Comparison of ENCODE assay signal across 11 mouse cellular contexts in the genomic region with DNA sequence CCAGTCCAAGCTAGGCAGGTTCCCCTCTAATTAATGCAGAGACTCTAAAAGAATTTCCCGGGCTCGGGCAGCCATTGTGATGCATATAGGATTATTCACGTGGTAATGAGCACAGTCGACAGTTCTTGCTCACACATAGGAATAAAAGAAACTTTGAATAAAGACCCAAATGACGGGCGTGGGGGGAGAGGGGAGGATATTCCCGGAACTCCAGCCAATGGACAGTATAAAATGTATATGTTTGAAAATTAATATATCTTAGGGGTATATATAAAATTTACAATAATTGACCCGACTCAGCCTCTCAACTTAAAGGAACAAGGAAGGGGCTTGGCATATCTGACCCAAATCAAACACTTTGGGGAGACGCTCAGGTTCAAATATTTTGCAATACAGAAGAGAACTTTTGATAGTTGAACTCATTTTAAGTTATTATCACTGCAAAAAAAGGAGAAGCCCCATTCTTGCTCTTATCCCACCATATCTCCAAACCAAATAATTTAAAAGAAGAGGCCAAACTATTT. TPM values are rescaled to one million over a fixed set of nuclear protein-coding genes. Genes with fewer than 3 reads are reported as not detected.
A peak's percentile ranks its signal among the peaks of the same experiment; 100 is the strongest.
DNase-seq lines count a peak whose midpoint lies in the region; ATAC-seq and TF ChIP-seq lines count a peak whose summit lies in the region.
"Had no signal": no experiment of that assay in that cellular context is flagged by ENCODE, and none has a peak within 500 bp of the region (broad histone marks: within the 10 kb centered on the region; RNA-seq: fewer than 3 reads in every experiment).

No protein-coding gene starts in this region.

- peak; percentile 45 for DNase-seq in limb, embryonic 11.5 days (ENCODE audit: low spot score)
- no peak for DNase-seq in limb, embryonic 10.5 days (ENCODE audit: low spot score)
- DNase-seq in heart, adult 18-20 months, result no peak
- DNase-seq in liver, postnatal 0 days, result no peak
- DNase-seq in frontal cortex, postnatal 25 days (ENCODE audit: low spot score in 2 of 2), result no peak
- DNase-seq: B cell, adult 2 months; cerebellum, adult 11 months; kidney, postnatal 36 days had no signal

- H3K27ac ChIP-seq in limb, embryonic 11.5 days (replicated peaks; ENCODE audit: low read depth, low read length), result no peak overlapping the region
- no peak overlapping the region for H3K27ac ChIP-seq in limb, embryonic 10.5 days
- H3K27ac ChIP-seq in forebrain, embryonic 15.5 days (replicated peaks), result peak overlapping the region; percentile 97
- H3K27ac ChIP-seq in midbrain, embryonic 15.5 days, result peak overlapping the region; percentile 66
- no peak overlapping the region for H3K27ac ChIP-seq in liver, postnatal 0 days (ENCODE audit: low read depth)

- WGBS in limb, embryonic 11.5 days, result 3% methylated on average over 9 of the region's 9 CpGs
- 2% methylated on average over 9 of the region's 9 CpGs for WGBS in limb, embryonic 10.5 days
- 3% methylated on average over 9 of the region's 9 CpGs for WGBS in forebrain, embryonic 15.5 days
- WGBS in midbrain, embryonic 15.5 days, result 7% methylated on average over 9 of the region's 9 CpGs
- 2% methylated on average over 9 of the region's 9 CpGs for WGBS in liver, postnatal 0 days (ENCODE audit: insufficient replicate concordance)

- H3K9ac ChIP-seq in limb, embryonic 11.5 days (ENCODE audit: low read length), result no peak overlapping the region
- peak overlapping the region; percentile 52 for H3K9ac ChIP-seq in forebrain, embryonic 15.5 days (replicated peaks)
- H3K9ac ChIP-seq in midbrain, embryonic 15.5 days, result 0 out of 2 replicates have a peak overlapping the region, but pooled peaks have one; percentile 9
- H3K9ac ChIP-seq in liver, postnatal 0 days (replicated peaks), result no peak overlapping the region

- TF ChIP-seq EP300 in liver, postnatal 0 days (IDR thresholded peaks at IDR 0.05; ENCODE audit: low read depth), result no peak

- H3K9me3 ChIP-seq in limb, embryonic 11.5 days (ENCODE audit: control insufficient read depth, low read length), result no peaks in the 10 kb centered on the region
- H3K9me3 ChIP-seq in limb, embryonic 10.5 days (replicated peaks), result no peaks in the 10 kb centered on the region
- no peaks in the 10 kb centered on the region for H3K9me3 ChIP-seq in forebrain, embryonic 15.5 days
- H3K9me3 ChIP-seq in midbrain, embryonic 15.5 days, result no peaks in the 10 kb centered on the region
- no peaks in the 10 kb centered on the region for H3K9me3 ChIP-seq in liver, postnatal 0 days (ENCODE audit: low read length)

- TF ChIP-seq CTCF in liver, postnatal 0 days (IDR thresholded peaks at IDR 0.05; ENCODE audit: low read depth), result no peak

- H3K4me1 ChIP-seq in limb, embryonic 11.5 days (ENCODE audit: control insufficient read depth, insufficient read depth, low read length), result peaks cover 11% of the 10 kb centered on the region
- H3K4me1 ChIP-seq in limb, embryonic 10.5 days, result peaks cover 24% of the 10 kb centered on the region
- peaks cover 50% of the 10 kb centered on the region for H3K4me1 ChIP-seq in forebrain, embryonic 15.5 days
- peaks cover 29% of the 10 kb centered on the region for H3K4me1 ChIP-seq in midbrain, embryonic 15.5 days
- peaks cover 7% of the 10 kb centered on the region; the same call in 1 of the 2 replicates for H3K4me1 ChIP-seq in liver, postnatal 0 days (ENCODE audit: insufficient read depth)

- no peak overlapping the region for H3K4me2 ChIP-seq in limb, embryonic 11.5 days (ENCODE audit: low read depth, severe bottlenecking)
- peak overlapping the region; percentile 91 for H3K4me2 ChIP-seq in forebrain, embryonic 15.5 days (replicated peaks)
- H3K4me2 ChIP-seq in midbrain, embryonic 15.5 days, result peak overlapping the region; percentile 46
- no peak overlapping the region for H3K4me2 ChIP-seq in liver, postnatal 0 days (ENCODE audit: low read depth, low read length)

- no peak for ATAC-seq in limb, embryonic 11.5 days (ENCODE audit: insufficient number of reproducible peaks, low FRiP score, low TSS enrichment, low read depth)
- ATAC-seq in forebrain, embryonic 15.5 days (replicated peaks), result no peak
- no peak for ATAC-seq in midbrain, embryonic 15.5 days (replicated peaks)
- no peak for ATAC-seq in activated CD4-positive, CD25-positive, alpha-beta regulatory T cell, adult 4 months
- no peak for ATAC-seq in liver, postnatal 0 days

- no peaks in the 10 kb centered on the region for H3K36me3 ChIP-seq in limb, embryonic 11.5 days (ENCODE audit: control insufficient read depth, insufficient read depth, low read length)
- no peaks in the 10 kb centered on the region for H3K36me3 ChIP-seq in limb, embryonic 10.5 days
- H3K36me3 ChIP-seq in forebrain, embryonic 15.5 days, result no peaks in the 10 kb centered on the region
- no peaks in the 10 kb centered on the region for H3K36me3 ChIP-seq in midbrain, embryonic 15.5 days (replicated peaks)
- H3K36me3 ChIP-seq in liver, postnatal 0 days (replicated peaks; ENCODE audit: insufficient read depth, low read length), result no peaks in the 10 kb centered on the region

- H3K27me3 ChIP-seq in limb, embryonic 11.5 days (ENCODE audit: control insufficient read depth, insufficient read depth, low read length), result peaks cover 85% of the 10 kb centered on the region
- H3K27me3 ChIP-seq in limb, embryonic 10.5 days (ENCODE audit: low read depth, poor library complexity, severe bottlenecking), result peaks cover 100% of the 10 kb centered on the region
- H3K27me3 ChIP-seq in forebrain, embryonic 15.5 days, result no peaks in the 10 kb centered on the region
- peaks cover 17% of the 10 kb centered on the region; the same call in 1 of the 2 replicates for H3K27me3 ChIP-seq in midbrain, embryonic 15.5 days (replicated peaks)
- peaks cover 96% of the 10 kb centered on the region for H3K27me3 ChIP-seq in liver, postnatal 0 days (ENCODE audit: insufficient read depth, low read length)

- no peak overlapping the region for H3K4me3 ChIP-seq in limb, embryonic 11.5 days (ENCODE audit: low read depth, low read length)
- no peak overlapping the region for H3K4me3 ChIP-seq in limb, embryonic 10.5 days
- peak overlapping the region; percentile 60 for H3K4me3 ChIP-seq in forebrain, embryonic 15.5 days
- H3K4me3 ChIP-seq in midbrain, embryonic 15.5 days, result peak overlapping the region; percentile 35
- no peak overlapping the region for H3K4me3 ChIP-seq in liver, postnatal 0 days (ENCODE audit: low read depth, low read length)

RNA-seq across cellular contexts. Expression of gene Sox2, which starts 3.8 kb away (rescaled TPM):
- polyA plus RNA-seq in limb, embryonic 11.5 days (2014; fragmentation: Nextera tagmentation; extraction: Ambion mirVana), result 0.13 and 0.17 TPM in 2 replicates
- polyA plus RNA-seq in limb, embryonic 10.5 days (2016; fragmentation: Nextera tagmentation; extraction: Ambion mirVana), result 0.09 and 0.20 TPM in 2 replicates
- 39.7 and 42.3 TPM in 2 replicates for polyA plus RNA-seq in forebrain, embryonic 15.5 days (2015; fragmentation: Nextera tagmentation; extraction: Ambion mirVana)
- polyA plus RNA-seq in midbrain, embryonic 15.5 days (2015; fragmentation: Nextera tagmentation; extraction: Ambion mirVana), result 20.7 and 23.2 TPM in 2 replicates
- polyA plus RNA-seq in activated CD4-positive, CD25-positive, alpha-beta regulatory T cell, adult 4 months (2017; shearing (Covaris generic)), result not detected
- under 1 TPM in 1 of 2 experiments, not detected in 1; 0.67 TPM for total RNA-seq in heart, adult 18-20 months (2021)
- polyA plus RNA-seq in liver, postnatal 0 days (2015; fragmentation: Nextera tagmentation; extraction: Ambion mirVana), result not detected in 2 replicates

Comparison
In these comparisons a context has a peak if more than half of its experiments do, and no peak if none do; other contexts are left out.
1. H3K27ac ChIP-seq: peak in forebrain, embryonic 15.5 days (single experiment) and midbrain, embryonic 15.5 days (single experiment); none in limb, embryonic 11.5 days (single experiment), limb, embryonic 10.5 days (single experiment) and liver, postnatal 0 days (single experiment).
2. H3K4me2 ChIP-seq: peak in forebrain, embryonic 15.5 days (single experiment) and midbrain, embryonic 15.5 days (single experiment); none in limb, embryonic 11.5 days (single experiment) and liver, postnatal 0 days (single experiment).
3. H3K4me3 ChIP-seq: peak in forebrain, embryonic 15.5 days (single experiment) and midbrain, embryonic 15.5 days (single experiment); none in limb, embryonic 11.5 days (single experiment), limb, embryonic 10.5 days (single experiment) and liver, postnatal 0 days (single experiment).
4. H3K9ac ChIP-seq: peak in forebrain, embryonic 15.5 days (single experiment) and midbrain, embryonic 15.5 days (single experiment); none in limb, embryonic 11.5 days (single experiment) and liver, postnatal 0 days (single experiment).
5. RNA of gene Sox2, which starts 3.8 kb away (polyA plus RNA-seq): 39.7 to 42.3 TPM in forebrain, embryonic 15.5 days and 20.7 to 23.2 TPM in midbrain, embryonic 15.5 days; 0.09 to 0.20 TPM in limb, embryonic 10.5 days, 0.13 to 0.17 TPM in limb, embryonic 11.5 days, not detected in activated CD4-positive, CD25-positive, alpha-beta regulatory T cell, adult 4 months and not detected in liver, postnatal 0 days; every median in the first group is over 10 times any median in the second.